Mouse (Mus musculus) olfactory bulb, adult 2 months (tissue): ENCODE results near the gene Olfr223.

Experiments used
- CTCF ChIP-seq: fragments of 200-500 bp; IDR thresholded peaks from 2 replicates; pipeline ENCODE4 v1.5.1; 2012; ENCODE audit warnings: low read depth, mild to moderate bottlenecking, low read length, moderate library complexity; ENCODE audit not compliant: insufficient read depth
- POLR2A ChIP-seq: fragments of 200-500 bp; IDR thresholded peaks from 2 replicates; pipeline ENCODE4 v1.6.1; 2012; ENCODE audit warnings: mild to moderate bottlenecking, low read depth, low read length, moderate library complexity; ENCODE audit not compliant: insufficient read depth

DNA sequence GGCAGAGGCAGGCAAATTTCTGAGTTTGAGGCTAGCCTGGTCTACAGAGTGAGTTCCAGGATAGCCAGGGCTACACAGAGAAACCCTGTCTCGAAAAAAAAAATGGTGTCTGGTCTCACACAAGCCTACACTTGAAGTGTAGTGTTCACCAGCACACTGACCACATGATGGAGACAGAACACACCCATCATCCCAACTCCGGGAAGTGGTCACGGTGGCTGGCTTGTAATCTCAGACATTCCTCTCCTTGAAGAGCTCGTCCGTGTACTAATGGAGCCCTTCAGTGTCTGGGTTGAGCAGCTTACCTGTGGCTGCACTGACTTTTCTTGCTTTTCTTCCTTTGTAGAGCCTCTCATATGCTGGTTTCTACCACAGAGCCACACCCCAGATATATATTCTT is 48.1 kb upstream of the Olfr223 start:
- no peak for TF ChIP-seq CTCF
- TF ChIP-seq POLR2A, result no peak
